Mouse (Mus musculus): ENCODE measurements around the gene Rbm10. TPM values are rescaled to one million over a fixed set of nuclear protein-coding genes. Genes with fewer than 3 reads are reported as not detected.

Rbm10 gene
- polyA plus RNA-seq, 1 experiment from 2014 or later, result 44.1 TPM

DNA sequence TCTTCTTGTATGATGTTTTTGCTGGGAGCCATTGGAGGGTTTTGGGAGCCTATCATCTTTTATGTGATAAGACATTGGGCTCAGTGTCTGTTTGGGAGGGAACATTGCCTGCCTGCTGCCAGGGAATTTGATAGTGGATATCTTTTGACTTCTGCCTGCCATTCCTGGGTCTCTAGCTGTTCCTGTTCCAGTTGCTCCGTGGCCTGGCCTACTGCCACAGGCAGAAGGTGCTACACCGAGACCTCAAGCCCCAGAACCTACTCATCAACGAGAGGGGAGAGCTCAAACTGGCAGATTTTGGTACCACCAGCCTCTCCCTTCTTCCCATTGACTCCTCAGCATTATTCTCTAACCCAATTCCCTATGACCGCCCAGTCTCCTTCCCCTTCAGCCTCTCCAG lies 78.5 kb downstream of the Rbm10 start:
- no peak overlapping the region for H3K27ac ChIP-seq (ENCODE audit: poor library complexity, severe bottlenecking)
- H3K9ac ChIP-seq, result no peak overlapping the region
- no peak for ATAC-seq (ENCODE audit: insufficient number of reproducible peaks, low FRiP score)
- H3K9me3 ChIP-seq (replicated peaks), result no peaks in the 10 kb centered on the region
- no peak overlapping the region for H3K4me3 ChIP-seq
- H3K4me1 ChIP-seq (replicated peaks), result 0 out of 2 replicates have a peak, but pooled peaks cover 7% of the 10 kb centered on the region
- H3K27me3 ChIP-seq (replicated peaks), result no peaks in the 10 kb centered on the region
- H3K36me3 ChIP-seq, result peaks cover 62% of the 10 kb centered on the region
- no peak overlapping the region for H3K4me2 ChIP-seq
- WGBS, result 83% methylated on average over 4 of the region's 4 CpGs

Other genes with a start within 250 kb of the Rbm10 start
- gene Jade3, start 191.8 kb upstream of the Rbm10 start, polyA plus RNA-seq (2016; fragmentation: Nextera tagmentation; extraction: Ambion mirVana), result 7.1 and 7.4 TPM in 2 replicates
- 0.54 and 1.6 TPM in 2 replicates for gene Rgn, start 67.7 kb upstream of the Rbm10 start, polyA plus RNA-seq (2016; fragmentation: Nextera tagmentation; extraction: Ambion mirVana)
- 335 and 344 TPM in 2 replicates for gene Ndufb11, start 116 bp downstream of the Rbm10 start, polyA plus RNA-seq (2016; fragmentation: Nextera tagmentation; extraction: Ambion mirVana)
- gene Uba1, start 40.8 kb downstream of the Rbm10 start, polyA plus RNA-seq (2016; fragmentation: Nextera tagmentation; extraction: Ambion mirVana), result 211 and 225 TPM in 2 replicates
- gene Cdk16, start 70.5 kb downstream of the Rbm10 start, polyA plus RNA-seq (2016; fragmentation: Nextera tagmentation; extraction: Ambion mirVana), result 140 and 141 TPM in 2 replicates
- 43.7 and 45.4 TPM in 2 replicates for gene Usp11, start 86.4 kb downstream of the Rbm10 start, polyA plus RNA-seq (2016; fragmentation: Nextera tagmentation; extraction: Ambion mirVana)
- gene Araf, start 180.3 kb downstream of the Rbm10 start, polyA plus RNA-seq (2016; fragmentation: Nextera tagmentation; extraction: Ambion mirVana), result 101 and 110 TPM in 2 replicates